Mouse (Mus musculus): ENCODE data around the gene Efna3. TPM values are rescaled to one million over a fixed set of nuclear protein-coding genes. Genes with fewer than 3 reads are reported as not detected.

Gene Efna3
- polyA plus RNA-seq, 1 experiment from 2014 or later = 4.4 TPM

- 48% methylated on average over 8 of the region's 8 CpGs for WGBS
- ATAC-seq = peak; percentile 29
- H3K27ac ChIP-seq (ENCODE audit: low read length) = peak overlapping the region; percentile 27; the same call in 1 of the 2 replicates
- no peaks in the 10 kb centered on the region for H3K36me3 ChIP-seq (ENCODE audit: insufficient read depth, low read length)
- H3K4me3 ChIP-seq (ENCODE audit: low read depth, low read length) = no peak overlapping the region
- H3K4me2 ChIP-seq (replicated peaks; ENCODE audit: low read depth, low read length) = no peak overlapping the region
- no peak for DNase-seq (ENCODE audit: low spot score)
- no peaks in the 10 kb centered on the region for H3K9me3 ChIP-seq (ENCODE audit: low read length)
- peaks cover 2% of the 10 kb centered on the region; the same call in 1 of the 2 replicates for H3K4me1 ChIP-seq (ENCODE audit: insufficient read depth, low read depth, low read length)
- H3K27me3 ChIP-seq (replicated peaks; ENCODE audit: insufficient read depth, low read length) = no peaks in the 10 kb centered on the region
- no peak for TF ChIP-seq CTCF (IDR thresholded peaks at IDR 0.05)
- no peak for TF ChIP-seq EP300 (IDR thresholded peaks at IDR 0.05)
- H3K9ac ChIP-seq (replicated peaks; ENCODE audit: low read depth) = no peak overlapping the region
These were observed 17.0 kb downstream of the Efna3 start for GRCm38 (mm10) chr3:89305551-89306325.

DNA sequence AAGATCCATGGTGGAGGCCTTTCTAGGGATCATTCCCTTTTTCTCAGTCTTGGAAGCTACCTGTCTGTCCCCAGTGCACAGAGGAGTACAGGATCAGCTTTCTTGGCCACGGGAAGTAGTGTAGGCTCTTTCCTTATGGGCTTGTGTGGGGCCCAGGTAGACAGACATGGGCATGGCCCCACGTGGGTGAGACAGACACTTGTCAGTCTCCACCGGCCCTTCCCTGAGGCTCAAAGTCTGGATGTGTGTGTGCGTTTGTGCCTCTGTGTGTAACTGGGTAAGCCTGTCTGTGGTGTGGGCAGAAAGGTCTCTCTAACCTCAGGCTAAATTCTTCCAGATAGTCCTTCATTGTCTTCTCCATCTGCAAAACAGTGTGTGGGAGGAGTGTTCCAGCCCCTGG is 17.7 kb downstream of the Efna3 start:
- TF ChIP-seq EP300 (IDR thresholded peaks at IDR 0.05) = no peak
- no peak for TF ChIP-seq CTCF (IDR thresholded peaks at IDR 0.05)
- no peak overlapping the region for H3K9ac ChIP-seq (replicated peaks; ENCODE audit: low read depth)
- 54% methylated on average over 4 of the region's 4 CpGs for WGBS
- no peak for ATAC-seq
- H3K27ac ChIP-seq (ENCODE audit: low read length) = peak overlapping the region; percentile 27; the same call in 1 of the 2 replicates
- H3K4me2 ChIP-seq (replicated peaks; ENCODE audit: low read depth, low read length) = no peak overlapping the region
- no peak for DNase-seq (ENCODE audit: low spot score)
- no peak overlapping the region for H3K4me3 ChIP-seq (ENCODE audit: low read depth, low read length)
- no peaks in the 10 kb centered on the region for H3K27me3 ChIP-seq (replicated peaks; ENCODE audit: insufficient read depth, low read length)
- H3K9me3 ChIP-seq (ENCODE audit: low read length) = no peaks in the 10 kb centered on the region
- H3K36me3 ChIP-seq (ENCODE audit: insufficient read depth, low read length) = no peaks in the 10 kb centered on the region
- peaks cover 2% of the 10 kb centered on the region; the same call in 1 of the 2 replicates for H3K4me1 ChIP-seq (ENCODE audit: insufficient read depth, low read depth, low read length)

GRCm38 (mm10) chr3:89304440-89304839 is 18.3 kb downstream of the Efna3 start:
- 46% methylated on average over 6 of the region's 6 CpGs for WGBS
- no peaks in the 10 kb centered on the region for H3K27me3 ChIP-seq (replicated peaks; ENCODE audit: insufficient read depth, low read length)
- peak; percentile 74 for ATAC-seq

GRCm38 (mm10) chr3:89300514-89300913 is 22.3 kb downstream of the Efna3 start:
- TF ChIP-seq EP300 (IDR thresholded peaks at IDR 0.05) = no peak
- peak; percentile 42 for TF ChIP-seq CTCF (IDR thresholded peaks at IDR 0.05)

More at GRCm38 (mm10) chr3:89304440-89304839, 18.3 kb downstream of the Efna3 start:
- H3K9ac ChIP-seq (replicated peaks; ENCODE audit: low read depth) = no peak overlapping the region
- no peaks in the 10 kb centered on the region for H3K9me3 ChIP-seq (ENCODE audit: low read length)
- peak overlapping the region; percentile 27; the same call in 1 of the 2 replicates for H3K27ac ChIP-seq (ENCODE audit: low read length)
- peak; percentile 62 for DNase-seq (ENCODE audit: low spot score)
- no peaks in the 10 kb centered on the region for H3K36me3 ChIP-seq (ENCODE audit: insufficient read depth, low read length)
- H3K4me2 ChIP-seq (replicated peaks; ENCODE audit: low read depth, low read length) = no peak overlapping the region
- TF ChIP-seq CTCF (IDR thresholded peaks at IDR 0.05) (no peak), EP300 (IDR thresholded peaks at IDR 0.05) (no peak)
- no peak overlapping the region for H3K4me3 ChIP-seq (ENCODE audit: low read depth, low read length)
- H3K4me1 ChIP-seq (ENCODE audit: insufficient read depth, low read depth, low read length) = peaks cover 2% of the 10 kb centered on the region; the same call in 1 of the 2 replicates

DNA sequence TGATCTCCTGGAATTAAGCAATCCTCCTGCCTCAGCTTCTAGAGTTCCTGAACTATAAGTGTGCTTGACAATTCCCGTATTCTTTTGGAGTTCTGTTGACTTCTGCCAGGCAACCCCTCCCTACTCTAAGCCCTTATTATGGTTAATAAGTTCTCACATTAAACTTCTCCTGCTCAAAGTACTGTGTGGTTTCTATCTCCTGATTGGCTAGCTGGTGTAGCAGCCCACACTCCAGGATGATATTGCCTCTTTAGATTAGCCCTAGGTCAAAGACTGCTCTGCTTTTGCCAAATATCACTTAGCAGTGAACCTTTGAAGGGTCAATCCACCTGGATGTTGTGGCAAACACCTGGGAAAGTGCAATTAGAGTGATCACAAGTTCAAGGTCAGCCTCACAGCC is 22.7 kb downstream of the Efna3 start:
- H3K4me2 ChIP-seq (replicated peaks; ENCODE audit: low read depth, low read length) = peak overlapping the region; percentile 27
- H3K4me1 ChIP-seq (ENCODE audit: insufficient read depth, low read depth, low read length) = no peaks in the 10 kb centered on the region
- DNase-seq (ENCODE audit: low spot score) (peak; percentile 72), ATAC-seq (peak; percentile 69)
- H3K27ac ChIP-seq (ENCODE audit: low read length) = no peak overlapping the region
- 23% methylated on average over 1 of the region's 1 CpGs for WGBS
- no peak overlapping the region for H3K9ac ChIP-seq (replicated peaks; ENCODE audit: low read depth)
- H3K4me3 ChIP-seq (ENCODE audit: low read depth, low read length) = no peak overlapping the region
- H3K9me3 ChIP-seq (ENCODE audit: low read length) = no peaks in the 10 kb centered on the region
- H3K36me3 ChIP-seq (ENCODE audit: insufficient read depth, low read length) = no peaks in the 10 kb centered on the region
- H3K27me3 ChIP-seq (replicated peaks; ENCODE audit: insufficient read depth, low read length) = no peaks in the 10 kb centered on the region
- TF ChIP-seq CTCF (IDR thresholded peaks at IDR 0.05) (no peak), EP300 (IDR thresholded peaks at IDR 0.05) (peak; percentile 45; the same call in 1 of the 2 replicates)

More at GRCm38 (mm10) chr3:89300514-89300913, 22.3 kb downstream of the Efna3 start:
- 74% methylated on average over 2 of the region's 2 CpGs for WGBS
- H3K36me3 ChIP-seq (ENCODE audit: insufficient read depth, low read length) = no peaks in the 10 kb centered on the region
- ATAC-seq (no peak), DNase-seq (ENCODE audit: low spot score) (no peak)
- no peak overlapping the region for H3K4me3 ChIP-seq (ENCODE audit: low read depth, low read length)
- H3K9ac ChIP-seq (replicated peaks; ENCODE audit: low read depth) = no peak overlapping the region
- H3K27ac ChIP-seq (ENCODE audit: low read length) = no peak overlapping the region
- H3K4me2 ChIP-seq (replicated peaks; ENCODE audit: low read depth, low read length) = no peak overlapping the region
- H3K27me3 ChIP-seq (replicated peaks; ENCODE audit: insufficient read depth, low read length) = no peaks in the 10 kb centered on the region
- no peaks in the 10 kb centered on the region for H3K4me1 ChIP-seq (ENCODE audit: insufficient read depth, low read depth, low read length)
- no peaks in the 10 kb centered on the region for H3K9me3 ChIP-seq (ENCODE audit: low read length)

DNA sequence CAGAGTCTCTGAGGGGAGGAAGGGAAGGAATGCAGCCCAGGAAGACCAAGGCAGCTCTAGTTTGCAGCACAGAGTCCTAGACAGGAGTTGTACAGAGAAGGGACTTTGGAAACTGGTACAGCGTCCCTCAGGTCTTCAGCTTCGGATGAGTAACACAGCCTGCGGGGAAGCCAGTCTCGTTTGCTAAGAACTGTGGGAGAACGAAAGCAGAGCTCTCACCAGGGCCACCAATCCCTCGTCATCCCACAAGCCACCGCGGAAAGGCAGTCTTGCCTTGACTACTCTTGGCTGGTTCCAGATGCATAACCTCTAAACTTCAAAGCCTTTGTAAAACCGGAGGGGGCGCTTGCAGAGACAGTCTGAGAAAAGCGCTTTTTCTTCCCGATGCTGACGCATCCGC is 23.3 kb downstream of the Efna3 start:
- Histone ChIP-seq H3K27me3 (replicated peaks; ENCODE audit: insufficient read depth, low read length) (no peaks in the 10 kb centered on the region), H3K4me3 (ENCODE audit: low read depth, low read length) (peak overlapping the region; percentile 3; the same call in 1 of the 2 replicates), H3K36me3 (ENCODE audit: insufficient read depth, low read length) (no peaks in the 10 kb centered on the region), H3K9me3 (ENCODE audit: low read length) (no peaks in the 10 kb centered on the region), H3K9ac (replicated peaks; ENCODE audit: low read depth) (no peak overlapping the region; the same call in 1 of the 2 replicates), H3K4me2 (replicated peaks; ENCODE audit: low read depth, low read length) (peak overlapping the region; percentile 27), H3K4me1 (ENCODE audit: insufficient read depth, low read depth, low read length) (no peaks in the 10 kb centered on the region), H3K27ac (ENCODE audit: low read length) (no peak overlapping the region)
- ATAC-seq = peak; percentile 44
- TF ChIP-seq EP300 (IDR thresholded peaks at IDR 0.05) (no peak), CTCF (IDR thresholded peaks at IDR 0.05) (peak; percentile 19; the same call in 1 of the 2 replicates)
- DNase-seq (ENCODE audit: low spot score) = peak; percentile 39
- WGBS = 3% methylated on average over 14 of the region's 14 CpGs

Measured in lung, postnatal 0 days (tissue).